Mouse (Mus musculus) kidney, adult 2 months (tissue): Measurements from ENCODE around the gene Snai1. TPM values are rescaled to one million over a fixed set of nuclear protein-coding genes. Genes with fewer than 3 reads are reported as not detected.

ENCODE experiments used
- DNase-seq: peaks from one replicate; pipeline ENCODE4 v3.0.0; 2021
- H3K27ac ChIP-seq: fragments of 200-500 bp; 2 replicates; pipeline ENCODE4 v1.5.1; 2012; ENCODE audit warnings: low read depth, low read length, control low read depth, inconsistent platforms; ENCODE audit not compliant: insufficient read depth
- H3K27me3 ChIP-seq: fragments of 200-500 bp; replicated peaks from 2 replicates; pipeline ENCODE4 v1.6.1; 2012; ENCODE audit warnings: mild to moderate bottlenecking, moderate library complexity, low read length, inconsistent platforms; ENCODE audit not compliant: control insufficient read depth, insufficient read depth
- H3K36me3 ChIP-seq: fragments of 200-500 bp; 2 replicates; pipeline ENCODE4 v1.6.1; 2012; ENCODE audit warnings: mild to moderate bottlenecking, moderate library complexity, low read length, inconsistent platforms; ENCODE audit not compliant: control insufficient read depth, insufficient read depth
- H3K4me1 ChIP-seq: fragments of 200-500 bp; 2 replicates; pipeline ENCODE4 v1.6.1; 2011; ENCODE audit warnings: low read length; ENCODE audit not compliant: control insufficient read depth, insufficient read depth
- H3K4me3 ChIP-seq: fragments of 200-500 bp; 2 replicates; pipeline ENCODE4 v1.5.1; 2011; ENCODE audit warnings: mild to moderate bottlenecking, low read depth, low read length, control low read depth; ENCODE audit not compliant: insufficient read depth
- CTCF ChIP-seq: fragments of 200-500 bp; conservative IDR thresholded peaks from 2 replicates; pipeline ENCODE4 v1.5.1; 2011; ENCODE audit warnings: low read depth, mild to moderate bottlenecking, control low read depth, low read length, moderate library complexity, mixed read lengths; ENCODE audit not compliant: insufficient read depth, insufficient read length
- POLR2A ChIP-seq: fragments of 200-500 bp; IDR thresholded peaks from one replicate; pipeline ENCODE4 v1.6.1; 2011; ENCODE audit warnings: low read depth, low read length, control low read depth
- WGBS: fragments of 180-500 bp; shearing (Covaris S2); methylation state at CpG from one replicate; pipeline ENCODE4 v1.1.7; 2018; 5-methylcytosine and 5-hydroxymethylcytosine counted together
- polyA plus RNA-seq: library from polyadenylated mRNA; depleted of rRNA; stranded (reverse); fragments of >200 nt; gene quantifications from 2 replicates; pipeline ENCODE4 v1.2.3, GENCODE M21; 2012

Gene Snai1
- polyA plus RNA-seq, 1 experiment, result 10.4 TPM

GRCm38 (mm10) chr2:167508569-167508968, 29.4 kb upstream of the Snai1 start:
- Histone ChIP-seq H3K4me3 (no peak overlapping the region), H3K36me3 (peaks cover 3% of the 10 kb centered on the region; the same call in 1 of the 2 replicates), H3K27ac (no peak overlapping the region), H3K4me1 (peaks cover 11% of the 10 kb centered on the region; the same call in 1 of the 2 replicates), H3K27me3 (no peaks in the 10 kb centered on the region)
- TF ChIP-seq POLR2A, result no peak
- no peak for TF ChIP-seq CTCF
- no peak for DNase-seq
- WGBS, result 93% methylated on average over 4 of the region's 4 CpGs

- Histone ChIP-seq H3K36me3 (peaks cover 7% of the 10 kb centered on the region; the same call in 1 of the 2 replicates), H3K4me1 (peaks cover 4% of the 10 kb centered on the region; the same call in 1 of the 2 replicates), H3K27ac (no peak overlapping the region), H3K4me3 (no peak overlapping the region), H3K27me3 (no peaks in the 10 kb centered on the region)
- no peak for TF ChIP-seq POLR2A
- TF ChIP-seq CTCF, result no peak
- no peak for DNase-seq
- 69% methylated on average over 3 of the region's 3 CpGs for WGBS
Measured at GRCm38 (mm10) chr2:167510485-167510884, 27.5 kb upstream of the Snai1 start.

- no peaks in the 10 kb centered on the region for H3K27me3 ChIP-seq
- H3K36me3 ChIP-seq, result peaks cover 7% of the 10 kb centered on the region; the same call in 1 of the 2 replicates
- no peak overlapping the region for H3K27ac ChIP-seq
- H3K4me1 ChIP-seq, result no peaks in the 10 kb centered on the region
- no peak overlapping the region for H3K4me3 ChIP-seq
- DNase-seq, result no peak
- WGBS, result 92% methylated on average over 9 of the region's 9 CpGs
- TF ChIP-seq CTCF (no peak), POLR2A (no peak)
Measured at GRCm38 (mm10) chr2:167512365-167512764, 25.6 kb upstream of the Snai1 start.

- Histone ChIP-seq H3K27me3 (no peaks in the 10 kb centered on the region), H3K27ac (no peak overlapping the region), H3K36me3 (peaks cover 7% of the 10 kb centered on the region; the same call in 1 of the 2 replicates), H3K4me1 (no peaks in the 10 kb centered on the region), H3K4me3 (no peak overlapping the region)
- no peak for DNase-seq
- 88% methylated on average over 5 of the region's 5 CpGs for WGBS
- TF ChIP-seq CTCF, result peak; percentile 35
- no peak for TF ChIP-seq POLR2A
Measured at GRCm38 (mm10) chr2:167512970-167513369, 25.0 kb upstream of the Snai1 start.

- H3K27me3 ChIP-seq, result no peaks in the 10 kb centered on the region
- H3K4me3 ChIP-seq, result no peak overlapping the region
- no peak for TF ChIP-seq POLR2A
- TF ChIP-seq CTCF, result no peak
- H3K27ac ChIP-seq, result no peak overlapping the region
- peak; percentile 28 for DNase-seq
- H3K36me3 ChIP-seq, result peaks cover 7% of the 10 kb centered on the region; the same call in 1 of the 2 replicates
- H3K4me1 ChIP-seq, result no peaks in the 10 kb centered on the region
- WGBS, result 92% methylated on average over 4 of the region's 4 CpGs
Measured at GRCm38 (mm10) chr2:167514641-167515040, 23.4 kb upstream of the Snai1 start.

GRCm38 (mm10) chr2:167515688-167516087, 22.3 kb upstream of the Snai1 start:
- no peak for TF ChIP-seq CTCF
- no peak for TF ChIP-seq POLR2A
- Histone ChIP-seq H3K4me3 (no peak overlapping the region), H3K27me3 (no peaks in the 10 kb centered on the region), H3K36me3 (peaks cover 7% of the 10 kb centered on the region; the same call in 1 of the 2 replicates), H3K4me1 (no peaks in the 10 kb centered on the region), H3K27ac (no peak overlapping the region)
- 80% methylated on average over 5 of the region's 5 CpGs for WGBS
- DNase-seq, result no peak

GRCm38 (mm10) chr2:167519606-167520252, 18.3 kb upstream of the Snai1 start:
- no peak for DNase-seq
- no peak overlapping the region for H3K4me3 ChIP-seq
- 86% methylated on average over 5 of the region's 5 CpGs for WGBS
- peaks cover 4% of the 10 kb centered on the region; the same call in 1 of the 2 replicates for H3K36me3 ChIP-seq
- no peak overlapping the region for H3K27ac ChIP-seq
- TF ChIP-seq CTCF, result 0 out of 2 replicates have a peak, but pooled peaks have one; percentile 22
- TF ChIP-seq POLR2A, result no peak
- H3K4me1 ChIP-seq, result no peaks in the 10 kb centered on the region
- no peaks in the 10 kb centered on the region for H3K27me3 ChIP-seq
